Mouse (Mus musculus) gastrocnemius, postnatal 25 days (tissue): ENCODE data around the gene Serhl. TPM values are rescaled to one million over a fixed set of nuclear protein-coding genes. Genes with fewer than 3 reads are reported as not detected.
"Not testable (repeated sequence)": the region's sequence is repeated elsewhere in the genome, so short reads cannot be mapped to it uniquely, and the experiment has no call there.

Experiments used
- DNase-seq: peaks from one replicate; pipeline ENCODE4 v3.0.0; 2022
- total RNA-seq, 2 experiments: library from RNA; stranded (reverse); gene quantifications; 1 replicate in 1 of 2; 2 replicates in 1 of 2; pipeline ENCODE4 v1.2.3; 2021

Gene Serhl
- total RNA-seq, 2 experiments from 2014 or later = 27.0 to 28.4 TPM

DNA sequence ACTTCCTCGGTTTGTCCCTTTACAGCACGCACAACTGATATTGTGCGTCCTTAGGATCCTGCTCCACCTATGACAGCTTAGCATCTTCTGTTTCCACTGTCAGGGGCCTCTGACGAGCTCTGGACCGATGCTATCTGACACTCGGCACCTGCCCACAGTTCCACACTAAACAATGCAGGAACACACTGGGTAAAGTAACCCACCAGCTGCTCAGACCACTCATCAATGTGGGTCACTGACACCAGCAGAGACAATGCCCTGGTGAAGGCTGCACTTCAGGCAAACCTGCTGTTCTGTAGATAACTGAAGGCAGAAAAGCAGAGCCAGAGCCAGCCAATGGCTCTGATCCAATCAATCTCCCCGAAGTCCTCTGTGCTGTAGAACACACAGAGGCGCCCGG lies 37.3 kb downstream of the Serhl start:
- no peak for DNase-seq

DNA sequence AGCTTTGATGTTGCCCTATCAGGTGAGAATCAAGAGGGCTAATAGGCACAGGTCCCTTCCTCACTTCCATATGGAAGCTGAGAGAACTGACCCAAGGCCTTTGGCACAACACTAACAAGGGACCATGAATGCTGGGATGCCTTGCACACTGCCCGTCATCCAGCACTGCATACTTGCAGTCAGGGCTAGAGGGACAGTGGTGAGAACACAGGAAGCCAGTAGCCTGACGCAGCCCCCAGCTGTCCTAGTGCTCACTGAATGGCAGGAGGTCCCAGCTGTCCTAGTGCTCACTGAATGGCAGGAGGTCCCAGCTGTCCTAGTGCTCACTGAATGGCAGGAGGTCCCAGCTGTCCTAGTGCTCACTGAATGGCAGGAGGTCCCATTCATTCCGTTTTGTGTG lies 37.7 kb downstream of the Serhl start:
- not testable (repeated sequence) for DNase-seq

DNA sequence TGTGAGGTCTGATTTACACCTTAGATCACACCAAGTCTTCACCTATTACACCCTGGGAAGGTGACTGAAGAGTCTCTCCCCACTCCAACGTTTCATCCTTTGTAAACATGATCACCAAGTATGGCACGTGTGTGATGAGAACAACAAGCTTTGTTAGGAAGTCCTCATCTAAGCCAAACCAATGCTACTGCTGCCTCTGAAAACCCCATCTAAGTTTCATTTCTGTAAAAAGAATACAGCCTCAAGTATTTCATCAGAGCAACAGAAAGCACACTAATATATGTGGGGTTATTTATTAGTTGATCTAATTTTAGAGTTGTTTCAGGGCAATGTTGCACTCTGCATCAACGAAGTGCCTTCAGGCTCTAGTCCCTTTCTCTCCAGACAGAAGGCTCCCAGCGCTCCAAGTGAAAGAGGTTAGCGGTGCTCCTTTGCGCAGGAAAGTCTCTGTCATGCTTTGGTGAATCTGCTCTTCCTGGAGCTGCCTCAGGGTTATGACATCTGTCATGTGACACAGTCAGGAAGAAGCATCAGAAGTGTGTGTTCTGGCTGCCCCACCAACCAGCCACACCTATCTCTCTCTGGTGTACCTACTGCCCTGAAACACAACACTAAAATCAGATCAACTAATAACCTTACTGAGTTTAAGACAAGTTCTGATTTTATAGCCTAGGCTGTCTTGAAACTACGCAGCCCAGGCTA lies 40.4 kb downstream of the Serhl start:
- no peak for DNase-seq

DNA sequence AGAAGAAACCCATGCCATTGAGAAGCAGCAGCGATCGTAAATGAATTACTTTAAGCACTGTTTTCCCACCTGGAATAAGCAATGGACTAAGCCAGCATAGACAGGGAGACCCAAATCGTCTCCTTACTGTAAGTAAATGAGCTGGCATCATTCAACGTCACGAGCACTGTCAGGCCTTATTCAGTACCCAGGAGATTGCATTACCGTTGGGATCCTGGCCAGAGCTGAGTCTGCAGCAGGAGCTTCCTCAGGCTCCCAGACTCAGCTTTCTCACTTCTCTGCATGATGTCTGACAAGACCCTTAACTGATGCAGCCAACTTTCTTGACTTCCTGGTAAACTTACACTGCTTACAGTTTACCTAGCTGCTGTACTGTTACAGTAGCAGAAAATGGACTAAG lies 45.4 kb downstream of the Serhl start:
- DNase-seq = no peak

DNA sequence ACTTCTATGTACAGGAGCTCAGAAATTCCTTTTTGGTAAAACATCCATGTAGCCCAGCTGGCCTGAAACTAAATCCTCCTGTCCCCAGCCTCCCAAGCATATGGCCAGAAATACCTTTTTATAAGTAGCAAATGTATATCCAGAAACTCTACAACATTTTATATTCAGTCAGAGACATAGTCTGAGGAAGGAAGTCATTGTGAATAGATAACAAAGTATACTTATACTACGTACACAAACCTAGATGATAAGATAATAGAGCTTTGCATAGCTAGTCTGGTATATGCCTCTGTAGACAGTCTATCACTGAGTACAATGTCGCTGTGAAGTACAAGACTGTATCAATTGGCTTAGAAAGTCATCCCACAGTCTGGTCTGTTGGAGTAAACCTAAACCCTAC lies 46.3 kb downstream of the Serhl start:
- DNase-seq = no peak

DNA sequence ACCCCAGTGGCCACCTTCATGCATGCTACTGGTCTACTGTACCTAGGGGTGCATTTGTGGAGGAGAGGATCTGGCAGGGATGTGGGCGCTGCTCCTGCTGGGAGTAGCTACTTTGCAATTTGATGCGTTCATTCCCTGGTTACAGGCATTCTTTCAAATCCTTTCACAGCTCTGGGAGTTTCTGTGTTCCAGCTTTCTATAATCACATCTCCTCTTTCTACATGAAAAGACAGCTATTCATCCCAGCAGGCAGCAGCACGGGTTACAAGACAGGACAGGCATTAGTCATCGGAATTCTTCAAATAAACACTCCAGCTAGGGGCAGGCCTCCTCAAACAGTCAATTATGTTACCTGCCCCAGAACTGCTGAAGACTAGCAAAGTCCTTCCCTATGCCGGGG lies 53.6 kb downstream of the Serhl start:
- DNase-seq = no peak

DNA sequence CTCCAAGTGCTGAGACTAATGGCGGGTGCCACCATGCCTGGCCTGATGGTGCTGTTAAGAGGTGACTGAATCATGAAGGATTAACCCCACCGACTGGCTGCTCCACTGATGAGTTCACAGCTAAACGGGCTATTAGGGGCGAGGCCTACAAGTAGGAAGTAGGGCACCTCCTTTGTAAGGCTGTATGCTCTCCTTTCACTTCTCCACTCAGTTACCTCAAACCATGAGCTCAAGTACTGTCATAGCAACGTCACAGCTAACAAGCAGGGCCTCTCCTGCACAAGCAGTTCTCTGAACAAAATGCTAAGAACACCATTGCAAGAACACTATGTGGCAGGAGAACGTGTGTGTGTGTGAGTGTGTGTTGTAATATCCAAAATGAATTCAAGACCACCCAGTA lies 56.2 kb downstream of the Serhl start:
- DNase-seq = no peak

DNA sequence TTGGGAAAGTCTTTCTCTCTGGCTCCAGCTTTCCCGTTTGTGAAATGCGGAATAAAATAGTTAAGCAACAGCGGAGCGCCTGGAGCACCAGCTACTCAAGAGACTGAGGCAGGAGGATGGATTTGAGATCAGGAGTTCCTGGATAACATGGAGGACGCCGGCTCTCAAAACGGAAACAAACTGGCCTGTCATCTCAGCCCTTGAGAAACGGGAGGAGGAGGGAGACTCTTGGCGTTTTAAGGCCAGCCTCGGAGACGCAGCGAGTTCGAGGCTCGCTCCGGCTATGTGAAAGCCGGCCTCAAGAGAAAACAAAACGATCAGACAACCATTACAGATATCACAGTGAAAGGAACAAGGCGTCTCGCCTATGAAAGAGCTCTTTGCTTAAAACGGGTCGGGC lies 59.1 kb downstream of the Serhl start:
- no peak for DNase-seq

DNA sequence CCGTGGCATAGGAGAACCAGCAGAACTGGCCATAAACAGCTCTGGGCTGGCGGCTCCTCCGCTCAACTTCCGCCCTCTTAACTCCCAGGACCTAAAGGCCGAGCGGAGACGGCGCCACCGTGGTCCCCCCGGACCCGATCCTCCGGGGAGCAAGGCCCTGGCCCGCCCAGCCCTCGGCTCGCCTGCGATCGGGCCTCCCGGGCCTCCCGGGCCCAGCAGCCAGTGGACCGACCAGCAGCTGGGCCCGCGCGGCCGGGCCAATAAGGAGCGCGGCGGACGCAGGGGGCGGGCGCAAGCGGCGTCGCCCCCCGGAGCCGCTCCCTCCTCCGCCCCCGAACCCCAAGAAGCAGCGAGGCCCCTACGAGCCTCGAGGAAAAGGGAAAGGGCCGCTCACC lies 59.5 kb downstream of the Serhl start:
- peak; percentile 86 for DNase-seq

DNA sequence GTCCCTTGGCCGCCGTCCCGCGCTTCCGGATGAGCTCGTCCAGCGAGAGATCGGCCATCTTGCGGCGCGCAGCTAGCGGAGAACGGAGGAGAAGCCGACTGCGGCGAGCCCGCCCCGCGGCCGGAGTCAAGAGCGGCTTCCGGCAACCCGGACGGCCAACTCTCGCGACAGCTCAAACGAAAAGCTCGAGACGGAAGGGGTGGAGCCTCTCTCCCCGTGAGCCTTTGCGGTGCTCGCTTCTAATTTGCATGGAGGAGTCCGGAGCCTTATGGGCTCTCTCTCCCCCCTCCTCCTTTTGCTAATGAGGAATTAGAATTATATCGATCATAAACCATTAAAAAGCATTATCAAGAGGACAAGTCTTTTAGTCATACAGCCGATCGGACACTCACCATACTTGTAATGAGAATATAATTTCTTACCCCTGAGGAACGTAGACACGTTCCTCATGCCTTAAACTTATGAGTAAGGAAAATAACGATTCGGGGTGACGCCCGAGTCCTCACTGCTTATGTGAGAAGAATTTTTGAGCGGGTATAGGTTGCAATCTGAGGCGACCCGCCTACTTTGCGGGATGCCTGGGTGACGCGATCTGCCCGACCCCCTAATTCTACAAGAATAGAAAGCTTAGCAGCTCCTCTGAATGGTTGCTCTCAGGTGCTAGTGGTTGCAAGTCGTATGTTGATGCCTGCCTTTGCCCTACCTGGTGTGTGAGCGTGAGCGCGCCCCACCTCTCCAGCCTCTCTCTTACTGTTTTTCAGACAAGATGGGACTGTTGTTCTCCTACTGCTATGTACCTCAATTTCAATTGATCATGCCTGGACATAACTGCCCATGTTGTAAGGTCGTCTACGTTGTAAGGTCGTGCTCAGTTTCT lies 60.1 kb downstream of the Serhl start, which contains the start of gene Poldip3:
TSS of gene Poldip3 (minus strand) at position 189 of the 877 bp plus-strand sequence.
- peak; percentile 95 for DNase-seq

DNA sequence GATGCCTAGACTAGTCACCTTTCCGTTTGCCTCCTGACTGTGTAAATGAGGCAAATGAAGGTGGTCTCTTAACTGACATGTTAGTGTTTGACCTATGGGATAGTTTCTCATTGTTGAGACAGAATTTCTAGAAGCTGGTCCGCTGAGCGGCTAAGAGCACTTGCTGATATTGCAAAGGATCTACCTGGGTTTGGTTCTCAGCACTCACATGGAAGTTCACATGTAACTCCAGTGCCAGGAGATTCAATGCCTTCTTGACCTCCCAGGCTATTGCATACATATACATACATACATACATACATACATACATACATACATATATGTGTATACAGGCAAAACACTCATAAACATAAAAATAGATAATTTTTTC lies 60.8 kb downstream of the Serhl start:
- no peak for DNase-seq

DNA sequence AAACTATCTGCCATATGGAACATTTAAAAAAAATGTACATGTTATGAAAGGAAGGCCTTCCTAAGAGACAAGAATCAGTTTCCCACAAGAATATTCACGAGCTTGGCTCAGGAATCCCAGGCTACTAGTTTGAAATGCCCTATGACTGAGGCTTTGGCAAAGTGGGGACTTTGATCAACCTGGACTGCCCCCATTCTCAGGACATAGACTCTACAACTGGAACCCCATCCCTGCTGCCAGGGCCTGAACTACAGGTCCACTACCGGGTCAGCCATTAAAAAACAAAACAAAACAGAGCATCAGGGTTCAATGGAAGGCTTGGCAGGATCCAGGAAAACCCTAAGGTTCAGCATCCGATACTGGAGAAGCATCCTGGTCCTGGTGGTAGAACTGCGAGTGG lies 61.4 kb downstream of the Serhl start:
- no peak for DNase-seq

DNA sequence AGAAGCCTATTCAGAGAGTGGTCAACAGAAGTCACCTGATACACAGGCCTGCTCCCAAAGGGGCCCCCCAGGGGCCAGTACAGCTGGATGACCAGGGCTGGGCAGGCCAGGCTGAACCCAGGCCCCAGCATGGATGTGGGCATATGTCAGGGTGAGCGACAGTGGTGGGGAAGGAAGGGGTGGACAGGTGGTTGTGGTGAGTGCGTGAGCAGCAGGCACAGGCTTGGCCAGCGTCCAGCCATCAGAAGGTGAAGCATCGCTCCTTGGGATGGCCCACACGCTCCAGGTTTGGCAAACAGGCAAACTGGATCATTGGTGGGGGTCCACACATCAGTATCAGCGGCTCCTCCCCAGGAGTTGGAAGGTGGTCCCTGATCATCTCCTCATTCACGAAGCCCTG lies 65.0 kb downstream of the Serhl start:
- DNase-seq = no peak

DNA sequence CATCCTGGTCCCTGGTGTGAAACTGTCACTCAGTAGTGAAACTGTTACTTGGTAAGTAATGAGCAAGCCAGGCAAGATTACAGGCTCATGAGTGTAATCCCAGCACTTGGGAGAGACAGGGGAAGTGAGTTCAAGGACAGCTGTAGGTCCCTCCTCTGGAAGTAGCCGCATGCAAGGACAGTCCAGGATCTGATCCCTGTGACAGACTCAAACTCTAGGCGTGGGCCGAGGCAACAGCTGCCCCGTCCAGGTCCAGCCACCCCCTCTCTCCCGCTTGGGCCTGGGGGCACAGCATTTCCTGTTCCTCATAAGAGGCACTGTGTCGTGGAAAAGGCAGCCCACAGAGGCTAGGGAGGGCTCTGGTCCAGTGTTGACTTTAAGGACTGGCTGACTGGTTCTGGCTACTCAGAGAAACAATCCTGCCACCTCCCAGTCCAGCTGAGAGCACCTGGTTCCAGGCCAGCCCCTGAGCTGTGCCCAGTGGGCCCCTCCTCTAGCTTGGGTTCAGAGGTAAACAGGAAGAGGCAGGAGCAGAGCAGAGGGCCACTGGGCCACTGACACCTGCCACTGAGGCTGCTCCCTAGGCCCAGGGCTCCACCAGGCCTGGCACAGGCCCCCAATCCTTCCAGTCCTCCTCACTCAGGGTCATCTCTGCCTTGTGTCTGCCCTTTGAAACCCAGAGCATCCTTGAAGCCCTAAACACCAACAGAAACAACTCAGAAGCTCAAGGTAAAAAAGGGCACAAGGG lies 66.5 kb downstream of the Serhl start:
- no peak for DNase-seq

DNA sequence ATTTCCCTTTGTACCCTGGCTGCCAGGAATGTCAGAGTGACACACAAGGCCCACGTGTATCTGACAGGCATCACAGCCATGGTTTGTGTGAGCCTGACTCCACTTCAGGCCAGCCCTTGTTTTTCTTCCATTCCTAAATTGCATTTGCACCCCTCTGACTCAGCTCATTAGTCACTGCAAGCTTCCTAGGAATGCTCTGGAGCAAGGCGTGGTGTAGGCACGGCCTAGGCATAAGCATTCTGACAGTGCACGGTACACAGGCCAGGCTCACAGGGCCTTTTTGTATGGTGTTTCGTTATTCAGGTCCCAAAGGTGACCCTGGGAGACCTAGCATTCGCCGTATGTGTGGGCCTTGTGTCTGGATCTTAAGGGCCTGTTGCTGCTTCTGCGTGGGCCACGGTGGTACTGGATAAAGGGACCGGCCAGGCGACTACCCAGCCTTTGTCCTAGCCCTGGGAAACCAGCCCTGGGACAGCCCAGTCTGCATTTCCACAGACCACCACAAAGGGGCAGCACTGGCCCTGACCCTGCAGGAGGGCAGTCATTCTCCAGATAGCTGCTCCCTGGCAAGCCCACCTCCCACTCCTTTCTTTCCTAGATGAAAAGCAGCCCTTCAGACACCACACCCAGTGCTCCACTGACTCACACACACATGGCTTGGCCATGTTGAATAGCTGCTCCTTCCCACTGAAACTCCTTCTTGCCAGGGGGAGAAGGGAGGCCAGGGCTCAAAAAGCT lies 67.8 kb downstream of the Serhl start:
- DNase-seq = peak; percentile 65

DNA sequence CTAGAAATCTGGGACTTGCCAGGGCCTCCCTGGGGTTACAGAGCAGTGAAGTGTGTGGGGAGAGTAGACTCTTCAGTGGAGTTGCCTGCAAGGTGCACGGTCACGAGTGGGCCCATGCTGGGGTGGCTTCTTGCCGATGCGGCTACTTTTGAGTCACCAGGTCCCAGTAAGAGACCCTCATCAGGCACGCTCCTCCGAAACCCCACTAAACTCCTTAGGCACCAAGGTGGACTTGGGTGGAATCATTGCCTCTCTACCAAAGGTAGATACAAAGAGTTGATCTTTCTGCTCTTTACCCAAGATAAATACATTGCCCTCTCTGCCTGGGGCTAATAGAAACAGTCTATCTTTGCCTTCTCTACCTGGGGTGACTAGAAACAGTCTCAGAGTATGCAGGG lies 68.4 kb downstream of the Serhl start:
- DNase-seq = no peak

DNA sequence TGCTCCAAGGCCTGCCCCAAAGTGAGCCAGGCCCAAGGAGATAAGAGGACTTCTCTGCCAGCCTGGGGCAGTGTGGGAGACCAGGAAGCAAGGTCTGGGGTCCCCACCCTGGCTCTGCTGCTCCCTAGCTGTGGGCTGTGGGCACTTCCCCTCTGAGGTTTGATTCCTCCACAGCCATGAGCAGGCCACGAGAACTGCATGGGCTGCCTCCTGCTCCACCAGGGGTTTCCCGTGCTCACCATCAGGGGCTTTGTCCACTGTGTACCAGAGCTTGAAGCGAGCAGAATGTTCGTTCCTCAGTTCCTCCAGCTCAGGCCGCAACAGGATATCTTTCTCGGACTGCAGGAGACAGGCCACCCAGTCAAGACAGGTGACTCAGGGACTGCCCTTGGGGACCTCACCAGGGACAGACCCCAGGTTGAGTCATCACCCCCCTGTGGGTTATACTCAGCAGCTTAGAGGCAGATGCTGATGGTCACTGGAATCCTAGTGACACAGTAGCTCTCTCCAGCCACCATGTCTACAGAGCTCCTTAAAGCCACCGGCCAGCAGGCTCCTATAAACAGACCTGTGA lies 69.4 kb downstream of the Serhl start:
- DNase-seq = no peak

DNA sequence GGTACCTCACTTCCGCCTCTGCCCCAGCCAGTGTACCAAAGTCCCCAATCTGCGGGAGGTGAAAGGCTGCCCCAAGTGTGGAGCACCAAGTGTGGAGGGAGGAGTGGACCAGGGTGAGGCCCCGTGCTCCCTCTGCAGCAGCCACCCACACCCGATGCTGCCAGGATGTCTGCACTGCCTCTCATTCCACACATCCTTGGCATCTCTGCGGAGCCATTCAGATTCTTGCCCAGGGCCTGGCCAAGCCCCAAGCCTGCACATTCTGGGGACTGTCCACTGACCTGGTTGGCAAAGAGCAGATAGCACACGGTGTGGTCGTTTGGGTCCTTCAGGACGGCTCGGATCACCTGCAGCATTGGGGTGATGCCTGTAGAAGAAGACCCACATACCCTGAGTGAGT lies 70.5 kb downstream of the Serhl start:
- no peak for DNase-seq

DNA sequence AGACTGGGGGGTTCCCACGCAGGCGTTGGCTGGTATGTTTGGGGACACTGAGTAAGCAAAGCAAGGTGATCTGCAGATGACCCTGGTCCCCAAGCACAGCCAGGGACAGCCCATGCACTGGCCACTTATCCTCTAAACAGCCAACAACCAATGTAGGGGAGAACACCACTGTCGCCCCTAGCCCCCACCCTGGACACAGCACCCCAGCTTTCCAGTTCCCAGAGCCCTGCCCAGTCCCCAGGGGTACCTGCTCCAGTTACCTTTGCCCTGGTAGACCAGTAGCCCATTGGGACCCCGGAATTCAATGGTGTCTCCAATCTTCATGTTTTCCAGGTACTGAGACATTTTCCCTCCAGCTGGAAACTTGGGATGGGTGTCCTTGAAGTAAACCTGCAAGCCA lies 71.3 kb downstream of the Serhl start:
- DNase-seq = no peak

DNA sequence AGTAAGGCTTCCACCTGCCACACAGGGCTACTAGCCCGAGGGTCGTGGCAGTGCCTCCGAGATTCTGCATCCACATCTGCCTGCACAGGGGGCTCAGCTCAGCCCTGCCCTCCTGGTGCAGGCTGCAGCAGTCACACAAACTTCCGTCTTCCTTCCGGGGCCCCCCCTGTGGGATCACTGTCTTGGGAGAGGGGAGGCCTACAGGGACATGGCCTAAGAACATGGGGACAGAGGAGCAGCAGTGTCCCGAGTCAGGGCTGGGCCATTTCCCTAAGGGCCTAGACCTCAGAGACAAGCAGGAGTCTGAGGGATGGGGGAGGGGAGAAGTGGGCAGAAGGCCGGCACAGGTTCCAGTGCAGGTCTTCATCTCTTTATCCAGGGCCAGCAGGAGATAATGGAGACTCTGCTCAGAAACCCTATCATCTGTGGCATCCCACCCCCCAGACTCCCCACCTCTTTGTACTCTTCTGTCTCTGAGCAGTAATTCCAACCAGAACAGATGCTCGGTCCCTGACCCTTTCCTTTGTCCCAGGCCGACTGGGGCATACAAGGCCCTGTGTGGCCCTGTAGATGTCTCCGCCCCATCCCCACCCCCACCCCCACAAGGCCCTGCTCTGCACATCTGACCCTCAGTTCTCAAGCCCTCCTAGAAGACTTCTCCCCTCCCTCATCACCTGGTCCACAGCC lies 71.9 kb downstream of the Serhl start:
- DNase-seq = no peak

DNA sequence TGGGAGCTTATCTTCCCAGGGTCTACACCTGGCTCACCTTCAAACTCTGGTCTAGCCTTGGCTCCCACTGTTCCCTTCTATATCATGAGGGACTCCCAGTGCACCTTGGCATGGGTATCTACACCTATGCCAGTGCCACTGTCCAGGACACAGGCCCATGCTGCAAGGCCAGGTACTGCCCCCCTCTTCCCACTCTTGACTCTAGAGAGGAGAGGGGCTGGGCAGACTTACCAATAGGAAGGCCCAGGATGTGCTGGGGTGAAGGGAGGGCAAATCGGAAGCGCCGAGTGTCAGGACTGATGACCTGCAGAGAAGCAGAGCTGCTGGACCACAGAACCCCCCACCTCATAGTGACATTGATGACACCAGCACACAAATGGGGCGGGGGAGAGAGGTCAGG lies 72.7 kb downstream of the Serhl start:
- DNase-seq = no peak
